Mouse (Mus musculus) C2C12 (cell line): Measurements from ENCODE around the gene Etfa.

Experiments used
- CEBPB ChIP-seq: IDR thresholded peaks from one replicate; pipeline ENCODE4 v1.6.1; 2011; ENCODE audit warnings: low read depth, mild to moderate bottlenecking, control low read depth, moderate library complexity
- CTCF ChIP-seq: IDR thresholded peaks from one replicate; pipeline ENCODE4 v1.5.1; 2011; ENCODE audit not compliant: control insufficient read depth, insufficient read depth, insufficient read length
- MAX ChIP-seq: IDR thresholded peaks from one replicate; pipeline ENCODE4 v1.6.1; 2011; ENCODE audit warnings: mild to moderate bottlenecking, control low read depth
- MYOD1 ChIP-seq: IDR thresholded peaks from one replicate; pipeline ENCODE4 v1.6.1; 2011; ENCODE audit warnings: low read depth; ENCODE audit not compliant: control insufficient read depth, insufficient read length
- MYOG ChIP-seq: IDR thresholded peaks from one replicate; pipeline ENCODE4 v1.6.1; 2011; ENCODE audit not compliant: control insufficient read depth, insufficient read length; ENCODE audit errors: extremely low read depth
- USF1 ChIP-seq: IDR thresholded peaks from one replicate; pipeline ENCODE4 v1.6.1; 2011; ENCODE audit warnings: low read depth, mild to moderate bottlenecking, control low read depth, moderate library complexity

- no peak for TF ChIP-seq MYOD1
- no peak for TF ChIP-seq CTCF
- TF ChIP-seq MAX: no peak
- no peak for TF ChIP-seq USF1
- no peak for TF ChIP-seq MYOG
- no peak for TF ChIP-seq CEBPB
Measured at GRCm38 (mm10) chr9:55542366-55543325, 30.6 kb upstream of the Etfa start.
